Mouse (Mus musculus) R1 (cell line): ENCODE measurements around the gene 1190005I06Rik.

Experiments
- DNase-seq: peaks from one replicate; pipeline ENCODE4 v3.0.0-alpha.2; 2018; ENCODE audit warnings: low read depth, low spot score

Gene 1190005I06Rik

DNA sequence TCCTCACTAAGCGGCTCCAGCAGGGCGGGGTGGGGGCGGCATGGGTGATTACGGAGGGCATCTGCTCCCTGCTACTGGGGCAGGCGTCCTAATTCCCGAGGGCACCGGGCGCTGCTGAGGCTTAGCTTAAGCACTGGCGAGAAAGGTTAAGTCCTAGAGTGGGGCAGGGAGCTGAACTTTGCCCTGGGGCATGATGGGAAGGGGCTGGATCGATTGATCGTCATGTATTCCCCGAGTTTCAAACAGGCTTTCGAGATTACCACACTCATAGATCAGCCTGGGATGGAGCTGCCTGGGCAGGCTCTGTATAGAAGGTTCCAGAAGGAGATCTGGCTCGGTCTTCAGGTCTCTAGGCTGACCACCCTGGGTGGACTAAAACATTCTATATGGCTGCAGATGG is 25.3 kb downstream of the 1190005I06Rik start:
- peak; percentile 47 for DNase-seq

DNA sequence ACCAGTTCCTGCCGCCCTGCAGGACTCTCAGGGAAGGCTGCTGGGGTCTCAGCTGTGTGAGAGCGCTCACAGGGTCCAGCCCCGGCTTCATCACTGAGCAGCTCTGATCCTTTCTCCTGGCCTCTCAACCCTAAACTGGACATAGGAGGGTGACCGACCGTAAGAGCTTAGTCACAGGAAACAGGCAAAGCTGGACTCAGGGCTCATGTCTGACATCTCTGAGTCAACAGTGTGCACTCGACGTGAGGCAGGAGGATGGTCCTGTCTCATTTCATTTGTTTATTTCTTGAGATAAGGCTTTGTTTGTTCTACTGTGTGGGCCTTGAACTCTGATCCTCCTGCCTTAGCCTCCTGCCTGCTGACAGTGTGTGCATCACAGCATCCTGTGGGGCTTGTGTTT is 27.0 kb downstream of the 1190005I06Rik start:
- no peak for DNase-seq

DNA sequence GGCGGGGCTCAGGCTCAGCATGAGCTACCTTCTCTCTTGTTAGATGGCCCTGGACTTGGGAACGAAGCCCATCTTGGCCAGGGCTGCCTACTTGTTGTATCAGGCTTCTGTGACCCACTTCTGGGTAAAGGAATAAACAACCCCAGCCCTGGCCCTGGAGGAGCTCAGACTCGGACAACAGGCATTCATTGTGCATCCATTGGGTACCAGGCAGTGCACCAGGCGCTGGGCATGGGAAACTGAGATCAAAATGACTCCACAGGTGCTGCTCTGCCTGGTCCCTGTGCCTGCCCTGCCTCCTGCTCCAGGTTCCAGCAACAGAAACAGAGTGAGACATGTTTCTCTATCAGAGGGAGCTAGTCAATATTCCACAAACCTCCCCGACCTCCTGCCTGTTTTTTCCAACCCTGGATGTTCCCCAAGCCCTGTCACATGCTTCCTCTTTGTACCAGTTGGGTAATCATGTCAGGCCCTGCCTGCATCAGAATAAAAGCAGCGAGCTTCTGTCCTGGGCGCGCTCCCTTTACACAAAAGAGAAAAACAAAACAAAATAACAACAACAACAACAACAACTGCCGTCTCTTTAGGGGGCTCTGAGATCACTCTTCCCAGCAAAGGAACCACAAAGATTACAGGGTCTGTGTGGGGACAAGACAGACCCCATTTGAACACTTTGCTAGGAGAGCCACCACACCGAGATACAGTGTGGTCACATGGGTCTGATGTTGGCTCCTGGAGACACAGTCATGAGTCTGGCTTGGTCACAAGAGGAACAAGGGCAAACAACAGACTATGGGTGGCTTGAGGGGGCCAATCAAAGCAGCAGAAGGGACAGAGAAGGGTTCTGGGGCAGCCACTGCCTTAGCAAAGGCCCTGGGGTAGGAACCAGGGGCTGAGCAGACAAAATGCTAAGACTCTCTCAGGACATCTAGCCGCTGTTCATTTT is 27.9 kb downstream of the 1190005I06Rik start:
- DNase-seq = no peak

DNA sequence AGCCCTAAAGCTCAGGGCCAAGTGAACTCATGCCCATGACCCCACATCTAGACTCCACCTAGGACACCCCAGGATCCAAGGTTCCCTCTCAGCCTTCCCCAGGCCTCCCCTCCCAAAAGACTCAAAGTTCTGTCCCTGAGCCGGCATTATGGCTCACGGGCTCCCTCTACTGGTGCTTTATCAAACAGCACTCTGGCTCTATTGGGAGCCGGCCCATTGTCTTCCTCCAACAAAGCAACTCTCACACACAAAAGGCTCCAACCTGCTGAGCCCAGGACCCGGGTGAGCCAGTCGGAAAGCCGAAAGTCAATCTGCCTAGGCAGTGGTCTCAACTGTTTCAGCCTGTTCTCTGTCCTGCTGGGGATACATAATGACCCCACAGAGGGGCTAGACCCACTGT is 29.3 kb downstream of the 1190005I06Rik start:
- DNase-seq = peak; percentile 94

DNA sequence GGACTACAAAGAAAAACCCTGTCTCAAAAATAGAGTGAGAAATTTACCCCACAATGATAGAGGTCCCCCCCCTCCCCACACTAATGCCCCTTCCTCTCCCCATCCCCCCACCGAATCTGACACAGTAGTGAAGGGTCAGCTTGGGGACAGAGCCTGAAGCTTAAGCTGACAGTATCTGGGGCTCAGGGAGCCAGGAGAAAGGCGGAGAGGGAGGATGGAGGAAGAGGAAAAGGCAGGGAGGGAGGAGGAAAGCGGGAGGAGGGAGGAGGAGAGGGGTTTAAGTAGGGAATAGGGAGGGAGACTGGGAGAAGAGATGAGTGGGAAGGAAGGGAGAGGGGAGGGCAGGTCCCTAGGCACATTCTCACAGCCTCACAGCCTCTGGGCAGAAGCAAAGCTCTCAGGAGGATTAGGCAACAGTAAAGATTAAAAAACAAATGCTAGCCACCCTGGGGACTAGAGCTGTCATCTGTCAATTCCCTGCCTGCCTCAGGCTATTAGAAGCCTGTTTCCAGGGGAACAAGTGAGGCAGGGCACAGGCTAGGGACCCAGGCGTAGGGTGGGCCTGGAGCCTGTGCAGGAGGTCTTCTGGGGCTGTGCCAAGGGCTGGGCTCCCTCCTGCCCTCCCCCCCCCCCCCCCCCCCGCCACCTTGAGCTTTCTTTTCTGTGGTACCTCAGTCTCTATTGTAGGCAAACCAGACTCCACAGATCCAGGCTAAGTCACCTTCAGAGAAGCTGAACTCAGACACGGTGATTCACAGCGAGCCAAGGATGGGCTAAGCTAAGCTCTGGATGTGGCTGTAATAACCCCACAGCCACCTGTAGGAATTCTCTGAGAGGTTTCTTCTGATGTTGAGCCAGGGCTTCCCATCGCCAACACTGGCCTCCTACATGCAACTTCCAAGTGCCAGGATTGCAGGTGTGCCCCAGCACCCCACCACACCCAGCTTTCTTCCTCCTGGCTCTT is 30.5 kb downstream of the 1190005I06Rik start:
- DNase-seq = no peak

DNA sequence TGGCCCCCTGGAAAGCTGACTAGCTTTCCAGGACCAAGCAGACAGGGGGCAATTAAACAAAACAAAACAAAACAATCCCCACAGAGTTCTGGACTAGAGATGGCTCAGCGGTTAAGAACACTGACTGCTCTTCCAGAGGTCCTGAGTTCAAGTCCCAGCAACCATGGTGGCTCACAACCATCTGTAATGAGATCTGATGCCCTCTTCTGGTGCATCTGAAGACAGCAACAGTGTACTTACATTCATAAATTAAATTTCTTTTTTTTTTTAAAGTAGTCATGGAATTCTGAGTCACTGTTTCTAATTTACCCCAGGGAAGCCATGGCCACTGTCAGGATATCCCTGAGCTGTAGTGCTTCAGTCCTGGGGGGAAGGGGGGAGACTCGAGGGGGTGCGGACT is 32.9 kb downstream of the 1190005I06Rik start:
- no peak for DNase-seq

DNA sequence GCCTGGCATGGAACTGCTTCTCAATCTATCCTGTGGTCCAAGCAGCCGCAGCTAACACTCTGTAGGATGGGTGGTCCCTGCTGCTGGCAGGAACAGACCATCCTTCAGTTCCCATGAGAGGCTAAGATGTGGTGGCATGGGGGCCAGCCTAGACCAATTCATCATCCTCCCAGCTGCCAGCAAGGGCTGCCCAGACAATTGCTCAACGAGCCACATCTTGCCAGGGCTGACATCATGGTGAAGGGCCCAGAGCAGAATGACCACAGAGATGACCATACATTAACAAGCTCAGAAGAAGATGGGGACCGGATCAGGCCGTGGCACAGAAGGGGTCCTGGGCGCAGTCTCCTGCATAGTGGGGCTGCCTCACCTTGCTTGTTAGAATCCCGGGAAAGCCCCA is 36.6 kb downstream of the 1190005I06Rik start:
- no peak for DNase-seq

DNA sequence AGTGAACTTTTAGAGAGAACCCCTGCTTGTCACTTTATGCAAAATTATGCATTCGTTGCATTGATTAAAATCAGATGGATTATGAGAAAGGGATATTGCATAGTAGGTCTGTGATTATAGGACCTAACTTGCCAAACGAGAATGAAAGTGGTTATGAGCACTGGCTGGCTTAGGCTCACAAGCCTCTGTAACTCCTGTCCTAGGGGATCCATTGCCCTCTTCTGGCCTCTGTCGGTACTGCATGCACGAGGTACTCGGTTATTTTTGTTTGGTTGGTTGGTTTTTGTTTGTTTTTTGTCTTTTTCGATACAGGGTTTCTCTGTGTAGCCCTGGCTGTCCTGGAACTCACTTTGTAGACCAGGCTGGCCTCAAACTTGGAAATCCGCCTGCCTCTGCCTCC is 39.5 kb downstream of the 1190005I06Rik start:
- peak; percentile 81 for DNase-seq

DNA sequence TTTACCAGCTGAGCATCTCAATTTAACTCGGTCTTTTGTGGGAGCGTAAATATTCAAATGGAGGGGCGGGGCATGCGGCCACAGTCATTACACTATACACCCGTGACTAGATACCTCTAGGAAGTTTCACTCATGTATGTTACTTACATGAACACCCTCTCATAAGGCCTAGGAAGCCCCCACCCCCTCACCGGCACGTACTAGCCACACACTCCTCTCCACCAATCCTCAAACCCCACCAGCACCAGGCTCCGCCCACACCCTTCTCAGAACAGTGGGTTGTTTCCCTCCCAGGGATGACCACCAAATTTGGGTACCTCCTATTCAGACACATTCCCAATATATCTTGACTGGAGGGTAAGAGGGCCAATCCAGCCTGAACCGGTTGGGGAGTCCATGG is 40.0 kb downstream of the 1190005I06Rik start:
- DNase-seq = peak; percentile 65

DNA sequence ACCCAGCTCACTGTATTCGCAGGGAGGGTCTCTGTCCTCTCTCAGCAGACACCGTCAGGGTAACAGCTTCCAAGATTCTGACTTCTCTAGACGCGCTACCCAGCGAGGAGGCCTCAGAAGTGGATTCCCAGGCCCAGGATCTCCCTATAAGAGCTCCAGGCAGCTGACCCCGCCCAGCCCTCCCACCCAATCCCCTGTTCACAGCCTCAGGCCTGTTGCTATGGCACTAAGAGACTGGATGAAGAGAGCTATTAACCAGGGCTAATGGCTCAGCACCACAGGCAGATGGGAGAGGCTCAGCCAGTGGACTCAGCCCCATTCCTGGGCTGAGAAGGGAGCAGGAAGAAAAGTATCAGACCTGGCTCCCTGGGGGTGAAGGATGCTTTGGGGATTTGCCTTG is 44.8 kb downstream of the 1190005I06Rik start:
- DNase-seq = peak; percentile 90

DNA sequence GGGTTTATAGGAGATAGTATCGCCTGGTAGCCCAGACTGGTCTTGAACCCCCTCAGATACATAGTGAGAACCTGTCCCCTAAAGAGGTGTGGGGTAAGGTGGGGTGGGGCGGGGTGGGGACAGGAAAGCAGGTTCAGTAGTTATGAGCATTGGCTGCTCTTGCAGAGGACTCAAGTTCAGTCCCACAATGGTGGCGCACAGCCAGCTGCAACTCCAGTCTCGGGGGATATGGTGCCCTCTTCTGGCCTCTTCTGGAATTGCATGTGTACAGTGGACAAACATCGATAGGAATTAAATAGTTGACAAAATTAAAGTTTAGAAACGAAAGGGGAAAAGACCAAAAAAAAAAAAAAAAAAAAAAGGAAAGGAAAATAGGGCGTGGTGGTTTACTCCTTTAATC is 47.9 kb downstream of the 1190005I06Rik start:
- DNase-seq = peak; percentile 82

DNA sequence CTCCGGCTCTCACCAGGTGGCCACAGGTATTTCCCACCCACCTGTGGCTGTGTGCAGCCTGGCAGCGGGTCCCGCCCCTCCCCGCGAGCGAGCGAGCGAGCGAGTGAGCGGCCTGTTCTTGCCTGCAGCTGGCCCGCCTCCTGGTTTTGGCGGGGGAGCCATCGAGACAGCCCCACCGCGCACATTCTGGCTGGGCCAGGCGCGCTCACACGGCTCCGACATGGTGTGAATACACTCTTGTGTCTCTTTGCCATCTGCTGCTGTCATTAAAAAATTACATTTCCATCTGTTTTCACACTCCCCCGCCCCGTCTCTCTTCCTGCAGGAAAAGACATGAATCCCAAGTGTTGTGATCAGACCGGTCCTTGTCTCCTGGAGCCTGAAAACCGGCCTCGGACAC is 48.9 kb downstream of the 1190005I06Rik start:
- no peak for DNase-seq

DNA sequence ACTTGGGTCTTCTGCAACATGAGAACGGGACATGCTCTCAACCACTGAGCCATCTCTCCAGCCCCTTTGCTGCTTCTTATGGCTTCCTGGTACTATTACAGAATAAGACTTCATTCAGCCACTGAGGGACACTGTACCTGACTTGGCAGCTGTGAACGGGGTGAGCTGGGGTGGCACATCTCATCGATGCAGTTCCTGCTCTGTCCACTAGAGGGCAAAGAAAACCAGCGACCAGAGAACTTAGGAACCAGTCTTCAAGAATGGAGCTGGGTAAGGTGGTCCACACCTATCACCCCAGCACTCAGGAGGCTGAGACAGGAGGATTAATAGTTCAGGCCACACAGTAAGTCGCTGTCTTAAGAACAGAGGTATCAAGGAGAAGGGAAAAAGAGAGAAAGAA is 51.5 kb downstream of the 1190005I06Rik start:
- DNase-seq = peak; percentile 82

DNA sequence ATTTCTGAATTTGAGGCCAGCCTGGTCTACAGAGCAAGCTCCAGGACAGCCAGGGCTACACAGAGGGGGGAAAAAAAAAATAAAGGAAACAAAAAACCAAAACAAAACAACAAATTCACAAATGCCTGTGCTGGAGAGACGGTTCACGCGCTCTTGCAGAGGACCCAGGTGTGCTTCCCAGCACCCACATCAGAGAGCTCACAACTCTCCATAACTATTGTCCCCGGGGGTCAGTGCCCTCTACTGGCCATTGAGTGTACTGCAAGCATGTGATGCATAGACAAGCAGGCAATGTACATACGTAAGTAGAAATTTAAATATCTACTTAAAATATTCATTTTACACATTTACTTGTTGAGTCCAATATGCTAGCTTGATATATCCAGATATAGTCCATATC is 52.9 kb downstream of the 1190005I06Rik start:
- peak; percentile 85 for DNase-seq

DNA sequence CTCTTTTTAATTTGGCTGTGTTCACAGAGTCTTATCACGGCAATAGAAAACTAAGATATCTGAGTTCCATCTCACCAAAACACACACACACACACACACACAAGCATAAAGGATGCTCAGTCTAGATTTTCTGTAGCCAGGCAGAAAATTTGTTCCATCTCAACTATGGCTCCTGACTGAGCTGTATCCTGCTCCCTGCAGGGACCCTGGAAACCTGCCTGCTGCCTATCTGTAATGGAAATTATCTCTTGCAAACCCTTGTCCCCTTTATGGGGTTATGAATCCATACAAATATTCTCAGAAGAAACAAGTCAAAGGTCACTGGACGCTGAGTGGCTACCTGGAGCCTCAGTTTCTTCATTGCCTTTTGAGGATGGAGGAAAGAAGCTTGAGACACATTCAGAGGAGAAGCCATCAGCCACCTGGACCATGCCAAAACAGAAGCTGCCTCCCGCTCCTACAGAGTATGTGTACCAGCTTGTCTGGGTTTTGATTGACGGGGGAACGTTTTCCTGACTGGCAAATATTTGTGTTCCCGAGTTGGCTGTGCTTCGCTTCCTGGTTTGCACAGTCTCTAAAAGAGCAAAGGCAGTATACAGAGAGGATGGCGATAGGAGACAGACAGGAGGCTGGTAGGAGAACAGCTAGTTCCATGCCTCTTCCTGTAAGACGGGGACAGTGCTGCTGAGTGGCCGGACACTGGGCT is 55.7 kb downstream of the 1190005I06Rik start:
- DNase-seq = no peak

DNA sequence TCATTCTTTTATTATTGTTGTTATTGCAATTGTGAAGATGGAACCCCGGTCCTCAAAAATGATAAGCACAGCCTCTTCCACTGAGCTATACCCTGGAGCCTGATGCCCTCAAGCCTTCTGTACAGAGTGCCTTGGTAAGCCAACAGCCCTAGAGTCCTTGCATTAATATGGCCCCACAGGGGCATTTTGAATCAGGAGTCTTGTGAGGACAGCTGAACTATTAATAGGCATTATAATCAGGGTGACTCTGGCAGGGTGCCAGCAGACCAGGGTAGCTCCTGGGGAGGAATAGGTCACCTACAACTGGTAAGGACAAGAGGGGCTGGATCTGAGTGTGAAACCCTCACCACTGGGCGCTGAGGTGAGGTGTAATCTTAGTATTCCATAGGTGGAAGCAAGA is 57.5 kb downstream of the 1190005I06Rik start:
- DNase-seq = no peak

DNA sequence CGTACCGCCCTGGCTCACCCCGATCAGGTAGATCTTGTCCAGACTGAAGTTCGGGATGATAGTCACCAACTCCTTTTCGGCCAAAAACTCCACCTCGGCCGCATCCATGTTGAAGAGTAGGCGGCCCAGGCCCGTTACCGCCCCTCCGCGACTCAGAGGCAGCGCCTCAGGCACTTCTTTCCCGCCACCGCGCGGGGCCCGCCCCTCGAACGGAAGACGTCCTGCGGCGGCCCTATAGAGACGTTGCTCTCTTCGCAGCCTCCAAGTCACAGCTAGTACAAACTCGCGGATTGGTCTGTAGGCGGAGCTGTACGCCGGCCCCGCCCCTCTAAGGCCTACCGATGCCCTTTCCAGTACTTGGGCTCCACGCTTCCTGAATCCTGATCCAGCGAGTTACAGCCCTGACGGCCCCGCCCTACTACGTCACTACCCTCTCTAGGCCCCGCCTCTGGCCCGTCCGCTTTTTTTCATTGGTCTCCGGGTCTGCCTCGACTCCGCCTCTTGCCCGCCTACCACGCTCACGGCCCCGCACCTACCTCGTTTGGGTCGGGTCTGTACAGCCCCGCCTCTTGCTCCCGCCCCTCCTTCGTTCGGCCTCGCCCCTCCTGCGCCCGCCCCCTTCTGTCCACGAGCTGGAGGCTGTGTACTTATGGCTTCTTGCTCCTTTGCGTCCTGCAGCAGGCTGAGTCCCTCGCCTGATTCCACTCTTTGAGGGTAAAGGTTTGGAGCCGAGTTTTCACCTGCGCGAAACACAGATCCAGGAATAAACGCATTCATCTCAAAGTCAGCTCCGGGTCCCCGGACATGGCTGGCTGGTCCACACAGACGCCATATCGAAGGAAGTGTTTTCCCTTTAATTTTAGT is 58.3 kb downstream of the 1190005I06Rik start, which contains the start of gene Gins2:
TSS of gene Gins2 (minus strand) at position 397 of the 864 bp plus-strand sequence.
- peak; percentile 100 for DNase-seq

DNA sequence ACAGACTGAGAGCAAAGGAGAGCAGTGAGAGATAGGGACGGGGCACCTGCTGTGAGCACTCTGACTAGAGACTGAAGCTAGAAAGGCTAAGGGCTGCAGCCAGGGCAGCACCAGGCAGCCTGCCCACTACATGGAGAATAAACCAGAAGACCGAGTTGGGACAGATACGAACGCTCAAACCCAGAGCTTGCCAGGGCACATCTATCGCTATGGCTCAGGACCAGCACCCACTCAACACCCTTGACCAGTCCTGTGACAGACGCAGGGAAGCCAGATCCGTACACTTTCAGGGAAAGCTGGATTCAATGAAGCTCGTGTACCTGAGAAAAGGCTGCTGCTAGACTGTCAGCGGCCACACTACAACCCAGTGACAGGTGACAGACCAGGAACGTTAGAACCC is 61.9 kb downstream of the 1190005I06Rik start:
- no peak for DNase-seq

DNA sequence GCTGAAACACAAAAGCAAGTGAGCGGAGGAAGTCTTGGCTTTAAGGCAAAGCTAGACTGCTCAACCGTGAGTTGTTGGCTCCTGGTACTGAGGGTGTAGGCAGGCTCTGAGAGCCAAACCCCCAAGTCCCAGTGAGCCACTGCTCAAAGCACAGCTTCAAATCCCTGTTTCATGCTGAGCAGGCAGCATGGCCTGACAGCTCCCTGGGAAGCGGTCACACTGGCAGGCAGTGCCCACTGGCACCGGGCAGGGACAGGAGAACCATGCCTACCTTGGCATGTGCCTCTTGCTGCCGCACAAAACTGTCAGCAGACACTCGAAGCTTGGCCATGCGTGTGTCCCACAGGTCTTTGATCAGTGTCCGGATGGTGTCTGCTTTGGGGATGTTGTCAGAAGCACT is 65.6 kb downstream of the 1190005I06Rik start:
- DNase-seq = no peak

DNA sequence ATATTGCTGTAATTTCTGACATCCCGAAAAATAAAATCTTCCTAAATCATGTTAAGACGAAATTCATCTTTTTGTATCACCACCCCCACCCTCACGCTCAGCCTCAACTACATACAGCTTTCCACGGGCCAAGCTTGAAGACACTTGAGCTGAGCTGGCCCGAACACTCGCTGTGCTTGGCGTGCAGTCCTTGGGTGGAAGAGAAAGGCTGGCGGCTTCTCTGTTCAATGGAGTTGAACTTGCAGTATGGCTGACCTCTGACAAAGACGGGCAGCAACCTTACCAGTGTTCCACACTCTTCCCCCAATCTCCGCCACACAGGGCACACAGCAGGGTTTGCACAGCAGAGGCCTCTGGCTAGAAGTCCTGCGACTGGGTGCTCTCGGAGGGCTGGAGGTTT is 66.1 kb downstream of the 1190005I06Rik start:
- no peak for DNase-seq
